Mouse (Mus musculus) cortical plate, adult 2 months (tissue): ENCODE measurements around the gene Rnf187.

Experiments used
- CTCF ChIP-seq: fragments of 200-500 bp; IDR thresholded peaks from 2 replicates; pipeline ENCODE4 v1.5.1; 2011; ENCODE audit warnings: mild to moderate bottlenecking, control low read depth, low read length; ENCODE audit not compliant: insufficient read depth; ENCODE audit errors: extremely low read depth
- POLR2A ChIP-seq: fragments of 200-500 bp; IDR thresholded peaks from 2 replicates; pipeline ENCODE4 v1.6.1; 2011; ENCODE audit warnings: mild to moderate bottlenecking, low read length, control low read depth; ENCODE audit not compliant: insufficient read depth; ENCODE audit errors: extremely low read depth

DNA sequence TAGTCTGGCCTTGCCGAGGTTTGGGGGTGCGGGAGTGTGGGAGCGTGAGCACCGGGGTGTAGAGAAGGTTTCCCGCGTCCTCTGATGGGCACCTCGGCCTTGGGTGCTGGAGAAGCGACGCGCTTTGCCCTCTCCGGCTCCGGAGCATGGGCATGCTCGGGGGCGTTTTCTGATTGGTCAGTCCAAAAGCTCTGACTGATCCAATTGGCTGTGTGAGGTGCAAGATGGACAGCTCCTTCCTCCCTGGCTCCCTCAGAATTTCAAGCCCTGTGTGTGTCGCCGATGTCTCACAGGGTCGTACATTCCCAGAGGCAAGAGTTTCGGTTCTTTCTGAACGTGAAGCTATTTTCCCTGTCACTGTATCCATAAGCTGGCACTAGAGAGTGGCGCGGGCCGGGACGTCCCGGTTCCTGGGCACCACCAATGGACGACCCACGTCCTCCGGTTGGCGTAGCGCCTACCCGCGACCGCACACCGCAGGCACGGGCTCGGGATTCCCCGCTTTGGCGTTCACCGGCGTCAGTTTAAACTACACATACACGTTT lies 21.3 kb upstream of the Rnf187 start:
- TF ChIP-seq POLR2A (peak; percentile 43), CTCF (peak; percentile 11; the same call in 1 of the 2 replicates)
